Mouse (Mus musculus): ENCODE data around the gene Mon1a. TPM values are rescaled to one million over a fixed set of nuclear protein-coding genes. Genes with fewer than 3 reads are reported as not detected.

Mon1a gene
- 10 to 100 TPM; 10.8 to 14.7 (median 11.9) TPM for total RNA-seq (2022)

DNA sequence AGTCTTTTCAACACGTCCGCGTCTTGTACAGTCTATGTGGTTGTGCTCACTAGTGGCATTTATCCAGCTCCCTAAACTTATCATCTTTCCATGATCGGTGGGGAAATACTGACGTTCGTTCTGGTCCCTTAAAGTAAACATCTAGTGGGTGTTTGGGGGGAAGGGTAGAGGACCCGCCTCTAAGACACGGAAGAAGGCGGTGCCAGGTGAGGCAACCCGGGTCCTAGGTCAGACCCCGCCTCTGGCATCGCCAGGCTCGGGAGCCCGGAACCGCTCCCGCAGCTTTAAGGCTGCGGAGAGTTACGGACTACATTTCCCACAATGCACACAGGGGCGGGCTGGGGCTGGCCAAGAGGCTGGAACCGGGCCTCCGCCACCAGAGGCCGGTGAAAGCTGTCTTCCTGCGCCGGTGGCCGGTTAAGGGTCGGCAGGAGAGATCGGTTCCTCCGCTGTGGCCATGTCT is at the start of gene Mon1a:
Gene Mon1a (plus strand): TSS at position 348 of the 463 bp plus-strand sequence.
- peak; percentile 83 to 91 for DNase-seq (ENCODE audit: low spot score in 2 of 2)

DNA sequence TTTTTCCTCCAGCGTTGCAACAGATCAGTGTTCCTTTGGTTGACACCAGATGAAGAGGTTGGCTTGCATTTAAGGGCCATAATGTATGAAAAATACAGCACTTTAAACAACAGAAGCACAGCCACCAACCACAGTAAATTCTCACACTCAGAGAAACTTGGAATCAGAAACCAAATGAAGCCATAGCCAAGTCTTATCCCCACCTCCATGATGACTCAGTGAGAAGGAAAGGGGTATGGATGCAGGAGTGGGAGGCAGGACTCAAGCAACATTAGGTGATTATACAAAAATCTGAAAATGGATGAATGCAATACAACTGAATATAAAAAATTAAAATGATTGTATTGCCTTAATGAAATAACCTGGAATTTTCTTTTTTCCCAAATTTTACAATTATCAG is 49.1 kb upstream of the Mon1a start:
- DNase-seq (ENCODE audit: low spot score in 2 of 2), result no peak

GRCm38 (mm10) chr9:107842709-107843108 is 45.2 kb upstream of the Mon1a start:
- DNase-seq (ENCODE audit: low spot score in 2 of 2), result no peak

GRCm38 (mm10) chr9:107848922-107849321 is 39.0 kb upstream of the Mon1a start:
- no peak for DNase-seq (ENCODE audit: low spot score in 2 of 2)

DNA sequence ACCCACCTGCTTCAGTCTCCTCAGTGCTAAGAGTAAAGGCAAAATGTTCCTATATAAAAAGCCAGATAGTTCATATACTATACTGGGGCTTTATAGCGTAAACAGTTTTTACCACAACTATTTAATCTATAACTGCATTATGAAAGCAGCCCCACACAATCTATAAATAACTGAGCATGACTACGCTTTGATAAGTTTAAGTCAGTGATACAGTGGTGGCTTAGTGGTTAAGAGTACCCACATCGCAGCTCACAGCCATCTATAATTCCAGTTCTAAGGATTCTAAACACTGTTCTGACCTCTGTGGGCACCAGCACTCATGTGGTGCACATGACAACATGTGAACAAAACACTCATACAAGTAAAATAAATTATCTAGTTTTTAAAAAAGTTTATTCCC is 29.6 kb upstream of the Mon1a start:
- no peak for DNase-seq (ENCODE audit: low spot score in 2 of 2)

DNA sequence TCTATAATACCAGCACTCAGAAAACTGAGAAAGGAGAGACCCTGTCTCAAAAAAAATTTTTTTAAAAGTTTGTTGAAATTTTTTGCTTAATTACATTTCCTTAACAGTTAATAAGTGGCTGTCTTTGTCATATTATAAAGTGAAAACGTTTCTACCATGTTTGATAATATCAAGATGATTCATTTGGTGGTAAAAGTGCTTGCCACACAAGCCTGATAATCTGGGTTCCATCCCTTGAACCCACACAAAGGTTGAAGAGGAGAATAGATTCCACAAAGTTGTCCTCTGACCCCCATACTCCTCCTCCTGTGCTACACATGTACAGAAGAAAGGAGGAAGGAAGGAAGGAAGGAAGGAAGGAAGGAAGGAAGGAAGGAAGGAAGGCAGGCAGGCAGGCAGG is 23.5 kb upstream of the Mon1a start:
- no peak for DNase-seq (ENCODE audit: low spot score in 2 of 2)

- no peak for DNase-seq (ENCODE audit: low spot score in 2 of 2)
These were observed 21.9 kb upstream of the Mon1a start for GRCm38 (mm10) chr9:107866081-107866480.

- peak; percentile 84 to 93 for DNase-seq (ENCODE audit: low spot score in 2 of 2)
These were observed 15.4 kb upstream of the Mon1a start for GRCm38 (mm10) chr9:107872350-107873098.

- DNase-seq (ENCODE audit: low spot score in 2 of 2), result no peak
These were observed 14.8 kb upstream of the Mon1a start, which contains the start of gene Rbm6 for GRCm38 (mm10) chr9:107873137-107873536. Gene Rbm6, minus strand, starts transcription at chr9:107873237.

DNA sequence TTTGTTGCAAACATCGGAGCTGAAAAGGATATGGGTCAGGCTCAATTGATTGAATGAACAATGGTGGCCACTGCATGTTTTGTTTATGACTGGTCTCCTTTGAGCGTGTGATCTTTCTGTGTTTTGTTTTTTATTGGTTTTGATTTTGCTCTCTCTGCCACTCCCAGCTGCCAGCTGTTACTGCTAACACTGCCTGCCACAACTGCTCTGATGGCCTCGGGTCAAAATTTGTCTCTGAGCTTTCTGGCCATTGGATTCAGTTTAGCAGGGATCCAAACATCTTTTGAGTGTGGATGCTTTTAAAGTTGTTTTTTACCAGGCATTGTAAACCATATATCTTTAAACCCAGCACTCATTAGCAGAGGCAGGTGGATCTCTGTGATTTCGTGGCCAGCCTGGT is 7.5 kb upstream of the Mon1a start:
- no peak for DNase-seq (ENCODE audit: low spot score in 2 of 2)

GRCm38 (mm10) chr9:107888267-107888850 is 408 bp downstream of the Mon1a start:
- DNase-seq (ENCODE audit: low spot score in 2 of 2), result no peak

- DNase-seq (ENCODE audit: low spot score in 2 of 2), result no peak
These were observed 2.3 kb downstream of the Mon1a start for GRCm38 (mm10) chr9:107890260-107890659.

DNA sequence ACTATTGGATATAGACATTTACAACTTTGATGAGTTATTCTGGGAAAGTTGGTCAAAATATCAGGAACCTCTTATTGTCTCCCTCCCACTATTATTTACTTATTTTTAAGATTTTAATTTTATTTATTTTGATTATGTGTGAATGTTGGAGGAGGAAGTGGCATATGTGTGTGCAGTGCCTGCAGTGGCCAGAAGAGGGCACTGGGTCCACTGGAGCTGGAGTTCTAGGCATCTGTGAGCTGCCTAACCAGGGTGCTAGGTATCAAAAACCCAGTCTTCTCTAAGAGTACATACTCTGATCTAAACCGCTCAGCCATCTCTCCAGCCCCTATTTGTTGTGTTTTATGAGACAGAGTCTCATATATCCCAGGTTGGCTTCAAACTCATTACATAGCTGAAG is 3.1 kb downstream of the Mon1a start:
- no peak for DNase-seq (ENCODE audit: low spot score in 2 of 2)

DNA sequence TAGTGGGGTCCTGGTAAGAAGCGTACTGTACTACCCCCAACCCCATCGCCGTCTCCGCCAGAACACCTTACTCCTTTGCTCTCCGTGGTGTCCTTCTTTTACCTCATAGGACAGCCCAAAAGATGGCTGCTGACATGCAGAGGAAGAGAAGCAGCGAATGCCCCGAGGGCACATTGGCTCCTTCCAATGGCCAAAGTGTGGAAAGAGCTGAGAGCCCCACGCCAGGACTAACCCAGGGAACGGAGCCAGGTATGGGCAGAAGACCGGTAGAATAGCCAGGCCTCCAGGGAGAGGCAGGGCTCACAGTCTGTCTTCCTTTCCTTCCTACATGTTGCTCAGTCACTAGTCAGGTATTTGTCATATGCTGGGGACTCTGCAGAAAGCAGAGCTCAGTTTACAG is 10.6 kb downstream of the Mon1a start:
- no peak for DNase-seq (ENCODE audit: low spot score in 2 of 2)

- DNase-seq (ENCODE audit: low spot score in 2 of 2), result no peak
These were observed 11.9 kb downstream of the Mon1a start for GRCm38 (mm10) chr9:107899855-107900254.

DNA sequence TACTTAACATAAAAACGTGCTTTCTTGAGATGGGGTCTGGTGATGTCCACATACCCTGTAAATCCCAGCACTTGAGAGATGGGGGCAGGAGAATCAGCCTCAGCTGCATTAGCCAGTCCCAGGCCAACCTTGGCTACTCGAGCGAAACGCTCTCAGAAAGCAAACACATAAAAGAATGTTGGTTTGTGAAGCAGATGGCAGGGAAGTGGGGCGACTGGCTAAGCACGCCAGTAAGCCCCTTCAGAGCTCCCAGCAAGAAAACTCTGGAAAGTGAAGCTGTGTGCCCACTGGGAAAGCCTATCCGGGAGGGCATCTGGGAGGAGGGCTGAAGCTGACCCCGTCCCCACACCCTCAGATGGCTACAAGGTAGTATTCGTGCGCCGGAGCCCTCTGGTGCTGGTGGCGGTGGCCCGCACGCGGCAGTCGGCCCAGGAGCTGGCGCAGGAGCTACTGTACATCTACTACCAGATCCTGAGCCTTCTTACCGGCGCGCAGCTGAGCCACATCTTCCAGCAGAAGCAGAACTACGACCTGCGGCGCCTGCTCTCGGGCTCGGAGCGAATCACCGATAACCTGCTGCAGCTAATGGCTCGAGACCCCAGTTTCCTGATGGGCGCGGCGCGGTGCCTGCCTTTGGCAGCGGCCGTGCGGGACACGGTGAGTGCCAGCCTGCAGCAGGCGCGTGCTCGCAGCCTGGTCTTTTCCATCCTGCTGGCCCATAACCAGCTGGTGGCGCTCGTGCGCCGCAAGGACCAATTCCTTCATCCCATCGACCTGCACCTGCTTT is 13.1 kb downstream of the Mon1a start:
- DNase-seq (ENCODE audit: low spot score in 2 of 2), result peak in 1 of 2 experiments; percentile 27

DNA sequence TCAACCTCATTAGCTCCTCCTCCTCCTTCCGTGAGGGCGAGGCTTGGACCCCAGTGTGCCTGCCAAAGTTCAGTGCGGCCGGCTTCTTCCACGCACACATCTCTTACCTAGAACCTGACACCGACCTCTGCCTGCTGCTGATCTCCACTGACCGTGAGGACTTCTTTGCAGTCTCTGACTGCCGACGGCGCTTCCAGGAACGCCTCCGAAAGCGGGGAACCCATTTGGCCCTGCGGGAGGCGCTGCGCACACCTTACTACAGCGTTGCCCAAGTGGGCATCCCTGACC is 13.6 kb downstream of the Mon1a start:
- DNase-seq (ENCODE audit: low spot score in 2 of 2), result no peak

DNA sequence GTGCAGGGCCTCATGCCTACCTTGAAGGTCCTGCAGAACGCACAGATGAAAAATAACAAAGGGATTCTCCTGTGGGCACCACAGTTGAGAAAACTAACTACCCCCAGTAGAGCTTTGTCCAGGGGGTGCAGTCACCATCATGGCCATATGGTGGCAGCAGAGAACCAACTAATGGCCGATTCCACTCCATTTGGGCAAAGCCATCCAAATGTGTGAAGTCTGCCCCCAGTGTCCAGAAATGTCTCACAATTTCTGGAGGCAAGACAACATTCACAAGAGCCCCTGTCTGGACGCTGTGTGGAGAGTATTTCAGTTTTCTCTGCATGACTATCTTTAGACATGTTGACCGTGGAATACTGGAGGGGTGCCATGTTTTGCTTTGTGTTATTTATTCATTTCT is 16.8 kb downstream of the Mon1a start:
- peak; percentile 79 for DNase-seq (ENCODE audit: low spot score in 2 of 2)

DNA sequence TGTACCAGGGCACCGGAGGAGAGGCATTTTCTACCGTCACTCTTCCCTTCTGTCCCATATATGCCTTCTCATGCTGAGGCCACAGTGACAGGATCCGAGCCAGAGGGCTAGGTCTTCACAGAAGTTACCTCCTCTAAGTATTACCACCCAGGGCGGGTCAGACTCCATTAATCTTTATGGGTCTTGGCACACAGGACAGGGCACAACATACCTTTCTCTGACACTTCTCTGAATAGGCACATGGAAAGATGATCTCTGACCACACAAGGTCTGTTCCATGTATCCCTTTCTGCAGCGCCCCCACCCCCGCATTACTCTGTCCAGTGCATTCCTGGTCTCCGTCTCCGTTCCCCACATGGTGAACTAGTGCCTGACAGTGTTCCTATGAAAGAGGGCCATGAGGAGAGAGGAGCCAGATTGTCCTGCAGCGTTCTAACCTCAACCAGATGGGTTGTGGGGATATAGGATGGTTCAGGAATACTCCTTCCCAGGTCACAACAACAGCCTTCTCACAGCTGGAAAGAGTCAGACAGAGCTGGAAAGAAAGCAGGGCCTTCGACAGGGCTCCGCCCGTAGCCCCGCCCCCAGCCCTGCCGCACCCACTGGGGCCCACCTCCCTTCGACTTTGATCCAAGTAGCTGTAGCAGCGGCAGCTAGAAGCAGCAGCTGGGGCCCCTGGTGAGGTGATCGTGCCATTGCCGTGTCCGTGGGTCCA is 18.5 kb downstream of the Mon1a start, which contains the start of gene Mst1r:
Gene Mst1r (plus strand): TSS at position 622 of the 715 bp plus-strand sequence.
- peak; percentile 73 to 78 for DNase-seq (ENCODE audit: low spot score in 2 of 2)

- DNase-seq (ENCODE audit: low spot score in 2 of 2), result no peak
These were observed 19.2 kb downstream of the Mon1a start for GRCm38 (mm10) chr9:107906967-107907800.

DNA sequence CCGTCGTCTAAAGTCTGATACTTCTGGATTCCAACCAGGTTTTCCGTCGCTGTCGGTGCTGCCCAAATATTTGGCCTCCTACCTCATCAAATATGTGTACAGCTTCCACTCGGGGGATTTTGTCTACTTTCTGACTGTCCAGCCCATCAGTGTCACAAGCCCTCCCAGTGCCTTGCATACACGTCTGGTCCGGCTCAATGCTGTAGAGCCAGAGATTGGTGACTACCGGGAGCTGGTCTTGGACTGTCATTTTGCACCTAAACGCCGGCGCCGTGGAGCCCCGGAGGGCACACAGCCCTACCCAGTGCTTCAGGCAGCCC is 19.8 kb downstream of the Mon1a start:
- DNase-seq (ENCODE audit: low spot score in 2 of 2), result no peak
